Mouse (Mus musculus) liver, embryonic 15.5 days (tissue): ENCODE data around the gene Hist2h3c2. TPM values are rescaled to one million over a fixed set of nuclear protein-coding genes. Genes with fewer than 3 reads are reported as not detected.

ENCODE experiments used
- microRNA-seq: library from miRNA; unstranded; fragments of <30 nt; microRNA quantifications from one replicate; pipeline ENCODE4, GENCODE M21; 2016
- polyA plus RNA-seq: library from polyadenylated mRNA; unstranded; fragments of >200 nt; fragmentation: Nextera tagmentation; extraction: Ambion mirVana; gene quantifications from 2 replicates; pipeline ENCODE4 v1.2.1, GENCODE M21; 2015

Gene Hist2h3c2
- polyA plus RNA-seq, 1 experiment from 2014 or later = 13.6 TPM

Small RNA genes within 50 kb of the gene (microRNA-seq; reads per million reads assigned to microRNA genes)
- not detected for gene Gm44492
- gene Gm47311 = not detected
- gene Gm47313 = not detected

Other genes with a start within 250 kb of the Hist2h3c2 start
- 5.9 and 6.6 TPM in 2 replicates for gene Plekho1, start 243.1 kb downstream of the Hist2h3c2 start, polyA plus RNA-seq
- 12.6 and 14.1 TPM in 2 replicates for gene Vps45, start 180.7 kb downstream of the Hist2h3c2 start, polyA plus RNA-seq
- gene Otud7b, start 134.6 kb downstream of the Hist2h3c2 start, polyA plus RNA-seq = 10.3 and 12.0 TPM in 2 replicates
- gene Mtmr11, start 77.1 kb downstream of the Hist2h3c2 start, polyA plus RNA-seq = 2.3 and 3.7 TPM in 2 replicates
- gene Sf3b4, start 66.8 kb downstream of the Hist2h3c2 start, polyA plus RNA-seq = 73.7 and 76.6 TPM in 2 replicates
- gene Sv2a, start 58.0 kb downstream of the Hist2h3c2 start, polyA plus RNA-seq = 0.23 and 0.26 TPM in 2 replicates
- gene Bola1, start 19.4 kb downstream of the Hist2h3c2 start, polyA plus RNA-seq = 32.1 and 34.6 TPM in 2 replicates
- gene Hist2h2ab, start 19.3 kb downstream of the Hist2h3c2 start, polyA plus RNA-seq = 0.40 and 0.58 TPM in 2 replicates
- gene Hist2h2ac, start 18.2 kb downstream of the Hist2h3c2 start, polyA plus RNA-seq = 16.1 and 18.0 TPM in 2 replicates
- gene Hist2h2be, start 18.0 kb downstream of the Hist2h3c2 start, polyA plus RNA-seq = 6.5 and 7.7 TPM in 2 replicates
- 54.8 and 64.9 TPM in 2 replicates for gene Hist2h2aa2, start 1.1 kb upstream of the Hist2h3c2 start, polyA plus RNA-seq
- gene Hist2h2aa1, start 6.4 kb upstream of the Hist2h3c2 start, polyA plus RNA-seq = 31.3 and 45.2 TPM in 2 replicates
- 2.5 and 3.2 TPM in 2 replicates for gene Hist2h3c1, start 7.6 kb upstream of the Hist2h3c2 start, polyA plus RNA-seq
- 29.3 and 32.9 TPM in 2 replicates for gene Hist2h4, start 24.2 kb upstream of the Hist2h3c2 start, polyA plus RNA-seq
- 78.7 and 99.7 TPM in 2 replicates for gene Hist2h3b, start 29.5 kb upstream of the Hist2h3c2 start, polyA plus RNA-seq
- 19.4 and 24.6 TPM in 2 replicates for gene Hist2h2bb, start 30.6 kb upstream of the Hist2h3c2 start, polyA plus RNA-seq
- 4.4 and 4.7 TPM in 2 replicates for gene Fcgr1, start 54.8 kb upstream of the Hist2h3c2 start, polyA plus RNA-seq
- gene BC107364, start 213.2 kb upstream of the Hist2h3c2 start, polyA plus RNA-seq = not detected in 2 replicates